Mouse (Mus musculus) olfactory bulb, adult 2 months (tissue): ENCODE data around the gene Cd72. TPM values are rescaled to one million over a fixed set of nuclear protein-coding genes. Genes with fewer than 3 reads are reported as not detected.

ENCODE experiments used
- H3K27ac ChIP-seq: fragments of 200-500 bp; 2 replicates; pipeline ENCODE4 v1.5.1; 2012; ENCODE audit warnings: low read depth, low read length; ENCODE audit not compliant: insufficient read depth
- H3K4me1 ChIP-seq: fragments of 200-500 bp; 2 replicates; pipeline ENCODE4 v1.6.1; 2012; ENCODE audit warnings: low read length; ENCODE audit not compliant: control insufficient read depth, insufficient read depth
- H3K4me3 ChIP-seq: fragments of 200-500 bp; 2 replicates; pipeline ENCODE4 v1.5.1; 2012; ENCODE audit warnings: mild to moderate bottlenecking, low read depth, low read length, moderate library complexity; ENCODE audit not compliant: insufficient read depth
- CTCF ChIP-seq: fragments of 200-500 bp; IDR thresholded peaks from 2 replicates; pipeline ENCODE4 v1.5.1; 2012; ENCODE audit warnings: low read depth, mild to moderate bottlenecking, low read length, moderate library complexity; ENCODE audit not compliant: insufficient read depth
- POLR2A ChIP-seq: fragments of 200-500 bp; IDR thresholded peaks from 2 replicates; pipeline ENCODE4 v1.6.1; 2012; ENCODE audit warnings: mild to moderate bottlenecking, low read depth, low read length, moderate library complexity; ENCODE audit not compliant: insufficient read depth
- WGBS: fragments of 180-500 bp; shearing (Covaris S2); methylation state at CpG from one replicate; pipeline ENCODE4 v1.1.7; 2018; 5-methylcytosine and 5-hydroxymethylcytosine counted together
- polyA plus RNA-seq: library from polyadenylated mRNA; stranded (reverse); fragments of >200 nt; gene quantifications from 2 replicates; pipeline ENCODE4 v1.2.4, GENCODE M21; 2012; ENCODE audit warnings: low replicate concordance; ENCODE audit not compliant: missing spikeins, insufficient read depth, insufficient read length

The Cd72 gene
- polyA plus RNA-seq, 1 experiment = not detected

DNA sequence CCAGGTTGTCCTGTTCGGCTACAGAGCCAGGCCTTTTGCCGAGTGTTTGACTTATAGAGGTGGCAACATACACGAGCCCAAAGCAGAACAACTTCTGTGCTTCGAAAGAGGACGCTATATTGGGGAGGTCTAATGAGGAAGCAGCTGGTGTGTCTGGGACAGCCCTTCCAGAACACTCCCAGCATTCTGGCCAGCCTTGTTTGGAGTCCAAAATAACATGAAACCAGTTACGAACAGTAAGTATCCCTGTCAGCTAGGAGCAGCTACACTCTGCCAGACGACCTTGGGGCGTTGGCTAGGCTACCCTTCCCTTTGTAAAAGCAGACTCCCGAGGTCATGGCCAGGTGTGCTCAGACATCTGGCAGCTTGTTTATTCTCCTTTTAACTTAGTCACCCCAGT, 52.2 kb downstream of the Cd72 start:
- Histone ChIP-seq H3K4me1 (peaks cover 46% of the 10 kb centered on the region), H3K27ac (no peak overlapping the region), H3K4me3 (no peak overlapping the region)
- WGBS = 81% methylated on average over 9 of the region's 9 CpGs
- TF ChIP-seq POLR2A (no peak), CTCF (no peak)

GRCm38 (mm10) chr4:43401486-43401885, 52.9 kb downstream of the Cd72 start:
- 88% methylated on average over 10 of the region's 10 CpGs for WGBS
- TF ChIP-seq POLR2A (no peak), CTCF (no peak)
- no peak overlapping the region for H3K27ac ChIP-seq
- no peak overlapping the region for H3K4me3 ChIP-seq
- peaks cover 45% of the 10 kb centered on the region for H3K4me1 ChIP-seq

DNA sequence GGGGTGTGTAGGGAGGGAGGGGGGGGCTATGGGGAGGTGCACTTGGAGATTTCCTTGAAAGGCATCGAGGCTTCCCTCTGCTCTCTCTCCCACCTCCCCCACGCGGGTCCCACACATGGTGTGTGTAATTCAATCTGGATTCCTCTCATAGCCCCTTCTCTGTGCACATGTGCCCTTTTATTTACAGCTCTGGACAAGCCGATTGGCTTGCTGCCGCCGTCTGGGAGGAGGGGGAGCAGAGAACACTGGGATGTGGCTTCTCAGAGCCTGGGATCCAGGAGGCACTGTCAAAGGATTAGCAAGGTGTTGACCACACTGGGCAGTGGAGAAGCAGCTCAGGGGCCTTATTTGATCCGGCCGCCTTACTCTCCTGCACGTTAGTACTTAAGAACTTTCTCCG, 53.5 kb downstream of the Cd72 start:
- Histone ChIP-seq H3K4me1 (peaks cover 42% of the 10 kb centered on the region), H3K4me3 (no peak overlapping the region), H3K27ac (no peak overlapping the region)
- TF ChIP-seq POLR2A (no peak), CTCF (no peak)
- WGBS = 39% methylated on average over 10 of the region's 10 CpGs

DNA sequence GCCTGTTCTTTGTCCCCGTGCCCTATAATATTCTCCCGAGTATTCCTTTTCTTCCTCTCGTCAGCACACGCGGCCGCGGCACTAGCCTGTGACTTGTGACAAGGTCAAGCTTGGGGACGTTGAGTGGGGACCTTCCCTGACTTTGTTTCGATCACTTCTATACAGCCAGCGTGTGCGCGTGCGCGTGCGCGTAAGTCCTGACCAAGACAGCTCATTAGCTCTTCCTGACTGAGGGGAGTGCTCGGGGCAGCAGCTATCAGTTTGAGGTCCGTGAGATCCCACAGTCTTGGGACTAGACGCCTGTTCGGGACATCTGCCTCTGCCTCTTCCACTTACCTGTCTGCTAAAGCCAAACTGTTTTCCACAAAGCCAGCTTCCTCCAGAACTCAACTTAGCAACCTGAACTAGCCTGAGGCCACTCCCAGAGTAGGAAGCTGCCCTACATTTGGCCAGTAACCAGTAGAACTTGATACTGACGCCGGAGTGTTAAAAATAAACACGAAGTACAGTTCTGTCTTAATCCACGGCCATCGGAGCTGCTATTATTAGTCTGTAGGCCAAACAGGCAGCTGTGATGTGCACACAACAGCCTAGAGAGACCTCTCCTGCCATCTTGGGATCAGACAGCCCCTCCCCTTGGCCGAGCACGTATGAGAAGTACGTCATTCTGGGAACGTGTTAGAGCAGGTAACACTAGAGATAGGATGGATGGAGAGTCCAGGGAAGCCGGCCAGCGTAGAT, 54.9 kb downstream of the Cd72 start:
- 58% methylated on average over 31 of the region's 31 CpGs for WGBS
- Histone ChIP-seq H3K4me1 (peaks cover 35% of the 10 kb centered on the region), H3K27ac (peak overlapping the region; percentile 69), H3K4me3 (peak overlapping the region; percentile 11; the same call in 1 of the 2 replicates)
- TF ChIP-seq POLR2A (no peak), CTCF (no peak)

- Histone ChIP-seq H3K27ac (peak overlapping the region; percentile 69), H3K4me3 (peak overlapping the region; percentile 11; the same call in 1 of the 2 replicates)
- WGBS = 40% methylated on average over 17 of the region's 17 CpGs
Observed at GRCm38 (mm10) chr4:43398829-43399331, 55.5 kb downstream of the Cd72 start.

GRCm38 (mm10) chr4:43398014-43398413, 56.4 kb downstream of the Cd72 start:
- TF ChIP-seq POLR2A (no peak), CTCF (no peak)
- H3K27ac ChIP-seq = no peak overlapping the region
- no peak overlapping the region for H3K4me3 ChIP-seq
- H3K4me1 ChIP-seq = peaks cover 40% of the 10 kb centered on the region
- WGBS = 71% methylated on average over 4 of the region's 4 CpGs

More at GRCm38 (mm10) chr4:43398829-43399331, 55.5 kb downstream of the Cd72 start:
- H3K4me1 ChIP-seq = peaks cover 40% of the 10 kb centered on the region
- TF ChIP-seq POLR2A (no peak), CTCF (no peak)

Other genes with a start within 250 kb of the Cd72 start
- gene Atp8b5, start 187.5 kb downstream of the Cd72 start, polyA plus RNA-seq = not detected in 2 replicates
- gene Rusc2, start 72.6 kb downstream of the Cd72 start, polyA plus RNA-seq = not detected in 2 replicates
- gene Fam166b, start 25.5 kb downstream of the Cd72 start, polyA plus RNA-seq = not detected in 2 replicates
- not detected in 2 replicates for gene Tesk1, start 12.7 kb downstream of the Cd72 start, polyA plus RNA-seq
- not detected in 2 replicates for gene Sit1, start 29.1 kb upstream of the Cd72 start, polyA plus RNA-seq
- gene Ccdc107, start 38.3 kb upstream of the Cd72 start, polyA plus RNA-seq = not detected in 2 replicates
- not detected in 2 replicates for gene Arhgef39, start 45.1 kb upstream of the Cd72 start, polyA plus RNA-seq
- not detected in 2 replicates for gene Car9, start 52.3 kb upstream of the Cd72 start, polyA plus RNA-seq
- not detected in 2 replicates for gene Tpm2, start 69.1 kb upstream of the Cd72 start, polyA plus RNA-seq
- gene Creb3, start 107.7 kb upstream of the Cd72 start, polyA plus RNA-seq = not detected in 2 replicates
- gene Tln1, start 108.1 kb upstream of the Cd72 start, polyA plus RNA-seq = 147 TPM in 1 of 2 replicates, not detected in the other
- 242 TPM in 1 of 2 replicates, not detected in the other for gene Rgp1, start 124.1 kb upstream of the Cd72 start, polyA plus RNA-seq
- gene Gba2, start 124.2 kb upstream of the Cd72 start, polyA plus RNA-seq = not detected in 2 replicates
- not detected in 2 replicates for gene Msmp, start 129.9 kb upstream of the Cd72 start, polyA plus RNA-seq
- not detected in 2 replicates for gene Npr2, start 177.3 kb upstream of the Cd72 start, polyA plus RNA-seq
- not detected in 2 replicates for gene Spag8, start 199.0 kb upstream of the Cd72 start, polyA plus RNA-seq
- gene Hint2, start 201.8 kb upstream of the Cd72 start, polyA plus RNA-seq = not detected in 2 replicates
- gene Tmem8b, start 214.3 kb upstream of the Cd72 start, polyA plus RNA-seq = not detected in 2 replicates
- gene Fam221b, start 214.5 kb upstream of the Cd72 start, polyA plus RNA-seq = not detected in 2 replicates
- gene Olfr70, start 246.2 kb upstream of the Cd72 start, polyA plus RNA-seq = not detected in 2 replicates